Mouse (Mus musculus) thymus, adult 2 months (tissue): Measurements from ENCODE around the gene Imp3. TPM values are rescaled to one million over a fixed set of nuclear protein-coding genes. Genes with fewer than 3 reads are reported as not detected.

ENCODE experiments used
- DNase-seq: peaks from one replicate; pipeline ENCODE4 v3.0.0; 2021
- H3K27ac ChIP-seq: fragments of 200-500 bp; 2 replicates; pipeline ENCODE4 v1.5.1; 2012; ENCODE audit warnings: low read length, control low read depth; ENCODE audit not compliant: control insufficient read depth, insufficient read depth
- H3K27me3 ChIP-seq: fragments of 200-500 bp; 2 replicates; pipeline ENCODE4 v1.6.1; 2012; ENCODE audit warnings: mild to moderate bottlenecking, low read length, moderate library complexity, mixed read lengths; ENCODE audit not compliant: control insufficient read depth, insufficient read depth
- H3K36me3 ChIP-seq: fragments of 200-500 bp; 2 replicates; pipeline ENCODE4 v1.6.1; 2012; ENCODE audit warnings: mild to moderate bottlenecking, low read length, moderate library complexity; ENCODE audit not compliant: control insufficient read depth, insufficient read depth
- H3K4me1 ChIP-seq: fragments of 200-500 bp; replicated peaks from 2 replicates; pipeline ENCODE4 v1.6.1; 2012; ENCODE audit warnings: low read length; ENCODE audit not compliant: control insufficient read depth, insufficient read depth
- H3K4me3 ChIP-seq: fragments of 200-500 bp; 2 replicates; pipeline ENCODE4 v1.5.1; 2012; ENCODE audit warnings: mild to moderate bottlenecking, low read length, control low read depth, moderate library complexity; ENCODE audit not compliant: control insufficient read depth, insufficient read depth
- CTCF ChIP-seq: fragments of 200-500 bp; IDR thresholded peaks from 2 replicates; pipeline ENCODE4 v1.5.1; 2012; ENCODE audit warnings: mild to moderate bottlenecking, control low read depth, low read length, moderate library complexity, borderline replicate concordance; ENCODE audit not compliant: control insufficient read depth, poor library complexity, insufficient read depth; ENCODE audit errors: extremely low read depth
- POLR2A ChIP-seq: fragments of 200-500 bp; IDR thresholded peaks from 2 replicates; pipeline ENCODE4 v1.6.1; 2012; ENCODE audit warnings: mild to moderate bottlenecking, low read length, control low read depth, moderate library complexity; ENCODE audit not compliant: control insufficient read depth, poor library complexity, insufficient read depth; ENCODE audit errors: extremely low read depth
- WGBS: fragments of 180-500 bp; shearing (Covaris S2); methylation state at CpG from one replicate; pipeline ENCODE4 v1.1.7; 2018; 5-methylcytosine and 5-hydroxymethylcytosine counted together
- polyA plus RNA-seq: library from polyadenylated mRNA; depleted of rRNA; stranded (reverse); fragments of >200 nt; gene quantifications from 2 replicates; pipeline ENCODE4 v1.2.3, GENCODE M21; 2012

The Imp3 gene
- polyA plus RNA-seq, 1 experiment: 327 TPM

DNA sequence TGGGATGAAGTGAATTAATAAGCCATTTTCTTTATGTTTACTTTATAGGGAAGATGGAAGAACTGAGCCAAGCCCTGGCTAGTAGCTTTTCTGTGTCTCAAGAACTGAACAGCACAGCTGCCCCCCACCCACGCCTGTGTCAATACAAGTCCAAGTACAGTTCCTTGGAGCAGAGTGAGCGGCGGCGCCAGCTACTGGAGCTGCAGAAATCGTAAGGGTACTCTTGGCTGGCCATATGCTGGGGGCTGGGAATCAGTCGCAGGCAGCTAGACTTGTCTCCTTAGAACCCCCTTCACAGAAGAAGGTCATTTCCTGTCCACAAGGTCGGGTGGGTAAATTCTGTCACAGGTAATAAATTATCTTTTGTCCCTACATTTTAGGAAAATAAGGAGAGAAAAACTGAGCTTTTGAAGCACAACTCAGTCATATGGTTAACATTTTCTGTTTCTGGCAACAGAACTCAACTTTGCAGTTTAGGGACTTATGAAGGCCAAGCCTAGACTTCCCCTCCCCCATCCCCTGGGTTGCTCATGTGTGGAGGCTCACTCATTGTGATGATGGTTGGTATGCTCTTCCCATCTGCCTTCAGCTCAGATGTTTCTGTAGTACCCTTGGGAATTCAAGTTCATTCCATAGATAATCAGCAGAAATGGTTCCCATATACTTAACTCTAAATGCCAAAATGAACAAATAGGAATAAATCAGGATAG, 19.8 kb downstream of the Imp3 start:
- Histone ChIP-seq H3K27ac (no peak overlapping the region), H3K4me3 (no peak overlapping the region), H3K36me3 (peaks cover 3% of the 10 kb centered on the region; the same call in 1 of the 2 replicates), H3K4me1 (no peaks in the 10 kb centered on the region), H3K27me3 (no peaks in the 10 kb centered on the region)
- no peak for TF ChIP-seq POLR2A
- TF ChIP-seq CTCF: no peak
- 92% methylated on average over 7 of the region's 7 CpGs for WGBS
- DNase-seq: no peak

DNA sequence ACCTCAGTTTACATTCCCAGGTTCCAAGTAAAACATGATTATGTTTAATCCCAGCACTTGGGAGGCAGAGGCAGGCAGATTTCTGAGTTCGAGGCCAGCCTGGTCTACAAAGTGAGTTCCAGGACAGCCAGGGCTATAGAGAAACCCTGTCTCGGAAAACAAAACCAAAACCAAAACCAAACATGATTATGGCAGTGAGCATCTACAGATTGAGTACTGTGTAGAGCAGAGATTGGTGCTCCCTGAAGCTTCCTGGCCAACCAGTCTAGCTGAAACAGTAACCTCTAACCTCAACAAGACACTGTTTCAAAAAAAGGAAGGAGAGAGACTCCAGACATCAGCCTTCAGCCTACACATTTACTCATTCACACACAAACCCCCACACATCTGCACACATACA, 21.4 kb downstream of the Imp3 start:
- Histone ChIP-seq H3K27me3 (no peaks in the 10 kb centered on the region), H3K27ac (no peak overlapping the region), H3K36me3 (peaks cover 9% of the 10 kb centered on the region), H3K4me1 (no peaks in the 10 kb centered on the region), H3K4me3 (no peak overlapping the region)
- WGBS: 93% methylated on average over 2 of the region's 2 CpGs
- no peak for DNase-seq
- TF ChIP-seq CTCF: no peak
- TF ChIP-seq POLR2A: no peak

DNA sequence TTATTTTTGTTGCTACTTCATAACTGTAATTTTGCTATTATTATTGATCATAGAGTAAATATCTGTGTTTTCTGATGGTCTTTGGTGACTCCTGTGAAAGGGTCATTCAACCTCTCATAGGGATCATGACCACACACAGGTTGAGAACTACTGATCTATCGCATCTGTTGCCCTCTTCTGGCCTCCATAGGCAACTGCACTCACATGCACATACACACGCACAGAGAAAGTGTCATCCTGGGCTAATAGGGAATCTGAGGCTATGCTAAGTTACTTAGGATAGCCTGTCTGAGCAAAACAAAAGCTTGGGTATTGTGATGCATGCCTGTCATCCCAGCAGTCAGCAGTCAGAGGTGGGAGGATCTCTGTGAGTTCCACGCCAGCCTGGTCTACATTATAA, 24.3 kb downstream of the Imp3 start:
- no peak for DNase-seq
- 97% methylated on average over 3 of the region's 3 CpGs for WGBS
- H3K27ac ChIP-seq: no peak overlapping the region
- H3K27me3 ChIP-seq: no peaks in the 10 kb centered on the region
- no peaks in the 10 kb centered on the region for H3K4me1 ChIP-seq
- peaks cover 9% of the 10 kb centered on the region for H3K36me3 ChIP-seq
- no peak overlapping the region for H3K4me3 ChIP-seq
- no peak for TF ChIP-seq CTCF

DNA sequence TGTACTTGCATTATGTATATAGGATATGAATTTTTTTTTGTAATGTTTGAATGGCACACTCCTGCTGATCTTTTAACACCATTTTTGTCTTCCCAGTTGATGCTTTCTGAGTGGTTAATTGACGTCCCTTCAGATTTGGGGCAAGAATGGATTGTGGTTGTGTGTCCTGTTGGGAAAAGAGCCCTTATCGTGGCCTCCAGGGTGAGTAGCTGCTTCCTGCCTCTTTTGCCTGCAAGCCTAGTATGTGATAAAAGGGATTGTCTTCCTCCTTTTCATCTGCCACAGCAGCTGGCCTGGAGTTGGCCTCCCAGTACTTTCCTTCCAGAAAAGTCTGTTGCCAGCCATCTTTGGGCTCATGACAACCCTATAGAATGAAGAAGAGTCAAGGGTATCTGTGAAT, 32.9 kb downstream of the Imp3 start:
- no peaks in the 10 kb centered on the region for H3K27me3 ChIP-seq
- H3K27ac ChIP-seq: no peak overlapping the region
- no peaks in the 10 kb centered on the region for H3K36me3 ChIP-seq
- no peak overlapping the region for H3K4me3 ChIP-seq
- TF ChIP-seq CTCF: no peak
- no peak for TF ChIP-seq POLR2A
- no peak for DNase-seq
- no peaks in the 10 kb centered on the region for H3K4me1 ChIP-seq
- WGBS: 88% methylated on average over 2 of the region's 2 CpGs

DNA sequence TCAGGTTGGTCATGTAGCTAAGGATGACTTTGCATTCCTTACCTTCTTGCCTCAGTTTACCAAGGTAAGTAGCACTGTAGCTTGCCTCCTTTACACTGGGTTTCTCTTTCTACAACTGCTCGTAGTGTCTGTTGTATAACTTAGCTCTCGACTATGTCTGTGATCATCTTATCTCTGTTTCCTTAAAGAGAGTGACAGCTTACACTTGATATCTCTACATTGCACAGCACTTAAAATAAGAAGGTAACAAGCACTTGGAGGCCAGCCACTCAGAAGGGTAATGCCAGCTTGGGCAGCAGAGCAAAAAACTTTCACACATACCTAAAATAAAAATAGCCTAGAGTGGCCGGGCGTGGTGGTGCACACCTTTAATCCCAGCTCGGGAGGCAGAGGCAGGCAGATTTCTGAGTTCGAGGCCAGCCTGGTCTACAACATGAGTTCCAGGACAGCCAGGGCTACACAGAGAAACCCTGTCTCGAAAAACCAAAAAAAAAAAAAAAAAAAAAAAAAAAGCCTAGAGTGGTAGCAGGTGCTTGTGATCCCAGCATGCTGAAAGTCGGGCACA, 36.8 kb downstream of the Imp3 start:
- H3K4me3 ChIP-seq: no peak overlapping the region
- TF ChIP-seq CTCF (no peak), POLR2A (no peak)
- no peak overlapping the region for H3K27ac ChIP-seq
- WGBS: 89% methylated on average over 8 of the region's 8 CpGs
- H3K27me3 ChIP-seq: no peaks in the 10 kb centered on the region
- H3K36me3 ChIP-seq: no peaks in the 10 kb centered on the region
- H3K4me1 ChIP-seq: peaks cover 2% of the 10 kb centered on the region; the same call in 1 of the 2 replicates
- DNase-seq: no peak

DNA sequence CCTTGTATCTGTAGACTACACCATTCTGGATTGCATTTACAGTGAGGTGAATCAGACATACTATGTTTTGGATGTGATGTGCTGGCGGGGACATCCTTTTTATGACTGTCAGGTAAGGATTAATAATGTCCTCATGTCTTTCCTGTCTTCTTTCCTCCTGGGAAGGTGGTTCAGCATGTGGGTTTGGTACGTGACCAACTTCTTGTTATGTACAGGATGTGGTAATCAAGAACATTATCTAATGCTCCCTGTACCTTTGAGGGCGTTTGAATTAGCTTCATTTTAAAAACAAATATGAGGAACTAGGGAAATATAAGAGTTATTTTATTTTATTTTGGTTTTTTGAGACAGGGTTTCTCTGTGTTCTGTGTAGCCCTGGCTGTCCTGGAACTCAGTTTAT, 37.9 kb downstream of the Imp3 start:
- no peak for DNase-seq
- TF ChIP-seq CTCF (no peak), POLR2A (no peak)

More for the DNA sequence above, 37.9 kb downstream of the Imp3 start:
- no peaks in the 10 kb centered on the region for H3K27me3 ChIP-seq
- H3K4me3 ChIP-seq: no peak overlapping the region
- H3K36me3 ChIP-seq: no peaks in the 10 kb centered on the region
- H3K27ac ChIP-seq: no peak overlapping the region
- WGBS: 17% methylated on average over 3 of the region's 3 CpGs
- H3K4me1 ChIP-seq: peaks cover 2% of the 10 kb centered on the region; the same call in 1 of the 2 replicates
